Mouse (Mus musculus): Measurements from ENCODE around the gene 2310022A10Rik. TPM values are rescaled to one million over a fixed set of nuclear protein-coding genes. Genes with fewer than 3 reads are reported as not detected.

2310022A10Rik gene
- total and polyA plus RNA-seq, 3 experiments: 7.2 to 30.7 (median 7.8) TPM

DNA sequence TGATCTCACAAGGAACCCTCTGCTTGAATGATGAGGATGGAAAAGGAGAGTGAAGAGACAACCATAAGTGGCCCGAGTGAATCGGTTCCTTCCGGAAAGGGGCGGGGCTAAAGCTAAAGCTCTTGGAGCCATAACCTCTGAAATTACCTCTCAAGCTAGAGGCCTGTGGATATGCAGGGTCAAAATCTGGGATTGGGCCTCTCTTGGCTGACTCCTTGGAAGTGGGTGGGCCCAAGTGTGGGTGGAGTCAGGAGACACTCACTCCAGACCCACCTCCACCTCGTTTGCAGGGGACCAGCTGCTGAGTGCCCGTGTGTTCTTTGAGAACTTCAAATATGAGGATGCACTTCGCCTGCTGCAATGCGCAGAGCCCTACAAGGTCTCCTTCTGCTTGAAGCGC is 38.1 kb upstream of the 2310022A10Rik start:
- DNase-seq (ENCODE audit: extremely low read depth): no peak
- H3K27me3 ChIP-seq (replicated peaks): peaks cover 22% of the 10 kb centered on the region
- no peak overlapping the region for H3K4me2 ChIP-seq (ENCODE audit: insufficient read depth, low read depth, poor library complexity, severe bottlenecking)
- dilution Hi-C loops (cut with MboI; ENCODE audit: extremely low pct_ligation_motif_present, extremely low pct_unique_long_range_greater_than_20kb, low sequenced_read_pairs) (no loop called here), in situ Hi-C loops (cut with MboI; ENCODE audit: low pct_ligation_motif_present, low pct_unique_long_range_greater_than_20kb, low sequenced_read_pairs) (no loop called here)
- no peaks in the 10 kb centered on the region for H3K36me3 ChIP-seq (replicated peaks in 1 of 2; ENCODE audit: control insufficient read depth in 1 of 2, insufficient read depth in 1 of 2, low read length in 1 of 2)
- H3K4me1 ChIP-seq (ENCODE audit: control insufficient read depth in 1 of 2, insufficient read depth in 2 of 2): no peaks in the 10 kb centered on the region
- TF ChIP-seq NRF1 (IDR thresholded peaks at IDR 0.05; ENCODE audit: low read depth, low read length) (no peak), POLR2AphosphoS2 (IDR thresholded peaks at IDR 0.05; ENCODE audit: low read depth, low read length) (no peak), JUND (conservative IDR thresholded peaks at IDR 0.05; ENCODE audit: low read depth, low read length) (no peak), MEF2A (IDR thresholded peaks at IDR 0.05; ENCODE audit: borderline replicate concordance, low read depth, low read length) (no peak), E2F4 (IDR thresholded peaks at IDR 0.05; ENCODE audit: insufficient replicate concordance, low read depth, low read length) (no peak), MXI1 (IDR thresholded peaks at IDR 0.05; ENCODE audit: low read depth, low read length) (no peak), SIN3A (IDR thresholded peaks at IDR 0.05; ENCODE audit: low read length) (no peak), MAZ (IDR thresholded peaks at IDR 0.05; ENCODE audit: low read depth, low read length) (no peak), POLR2A (IDR thresholded peaks at IDR 0.05; ENCODE audit: low read depth, low read length) (no peak), MAFK (IDR thresholded peaks at IDR 0.05; ENCODE audit: insufficient replicate concordance, low read length) (no peak), SMC3 (IDR thresholded peaks at IDR 0.05; ENCODE audit: low read depth, low read length) (no peak), ZC3H11A (IDR thresholded peaks at IDR 0.05; ENCODE audit: low read depth, low read length) (no peak), HCFC1 (IDR thresholded peaks at IDR 0.05; ENCODE audit: low read depth, low read length) (no peak)
- H3K27ac ChIP-seq (ENCODE audit: insufficient read depth, low read depth): no peak overlapping the region
- peaks cover 9% of the 10 kb centered on the region for H3K9me3 ChIP-seq (replicated peaks; ENCODE audit: low read length)
- no peak overlapping the region for H3K9ac ChIP-seq (ENCODE audit: insufficient read depth, low read depth)
- H3K4me3 ChIP-seq (replicated peaks in 1 of 3; ENCODE audit: low read depth in 2 of 3, low read length in 2 of 3, poor library complexity in 1 of 3): no peak overlapping the region
- no peaks in the 10 kb centered on the region for H3K79me2 ChIP-seq (replicated peaks; ENCODE audit: control insufficient read depth, extremely low read depth, insufficient read depth, poor library complexity, severe bottlenecking)

DNA sequence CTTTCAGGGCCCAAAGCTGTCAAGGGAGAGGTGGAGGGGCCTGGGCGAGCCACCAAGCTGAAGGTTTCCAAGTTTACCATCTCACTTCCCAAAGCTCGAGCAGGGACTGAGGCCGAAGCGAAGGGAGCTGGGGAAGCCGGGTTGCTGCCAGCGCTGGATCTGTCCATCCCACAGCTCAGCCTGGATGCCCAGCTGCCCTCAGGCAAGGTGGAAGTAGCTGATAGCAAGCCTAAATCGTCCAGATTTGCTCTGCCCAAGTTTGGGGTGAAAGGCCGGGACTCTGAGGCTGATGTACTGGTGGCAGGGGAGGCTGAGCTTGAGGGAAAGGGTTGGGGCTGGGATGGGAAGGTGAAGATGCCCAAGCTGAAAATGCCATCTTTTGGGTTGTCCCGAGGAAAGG is 34.7 kb upstream of the 2310022A10Rik start:
- no peak overlapping the region for H3K27ac ChIP-seq (ENCODE audit: insufficient read depth, low read depth)
- H3K27me3 ChIP-seq (replicated peaks): peaks cover 22% of the 10 kb centered on the region
- no peak overlapping the region for H3K9ac ChIP-seq (ENCODE audit: insufficient read depth, low read depth)
- H3K4me1 ChIP-seq (ENCODE audit: control insufficient read depth in 1 of 2, insufficient read depth in 2 of 2): no peaks in the 10 kb centered on the region
- H3K4me3 ChIP-seq (replicated peaks in 1 of 3; ENCODE audit: low read depth in 2 of 3, low read length in 2 of 3, poor library complexity in 1 of 3): no peak overlapping the region
- H3K4me2 ChIP-seq (ENCODE audit: insufficient read depth, low read depth, poor library complexity, severe bottlenecking): no peak overlapping the region
- H3K36me3 ChIP-seq (replicated peaks in 1 of 2; ENCODE audit: control insufficient read depth in 1 of 2, insufficient read depth in 1 of 2, low read length in 1 of 2): no peaks in the 10 kb centered on the region
- no peak for DNase-seq (ENCODE audit: extremely low read depth)
- no peaks in the 10 kb centered on the region for H3K79me2 ChIP-seq (replicated peaks; ENCODE audit: control insufficient read depth, extremely low read depth, insufficient read depth, poor library complexity, severe bottlenecking)
- dilution Hi-C loops (cut with MboI; ENCODE audit: extremely low pct_ligation_motif_present, extremely low pct_unique_long_range_greater_than_20kb, low sequenced_read_pairs): no loop called here
- in situ Hi-C loops (cut with MboI; ENCODE audit: low pct_ligation_motif_present, low pct_unique_long_range_greater_than_20kb, low sequenced_read_pairs): no loop called here
- peaks cover 12% of the 10 kb centered on the region for H3K9me3 ChIP-seq (replicated peaks; ENCODE audit: low read length)
- TF ChIP-seq IRF4 (IDR thresholded peaks at IDR 0.05; ENCODE audit: low read depth, low read length): no peak
- no peak for TF ChIP-seq HCFC1 (IDR thresholded peaks at IDR 0.05; ENCODE audit: low read depth, low read length)
- TF ChIP-seq BHLHE40 (IDR thresholded peaks at IDR 0.05; ENCODE audit: low read depth, low read length): no peak
- TF ChIP-seq SMC3 (IDR thresholded peaks at IDR 0.05; ENCODE audit: low read depth, low read length): no peak
- no peak for TF ChIP-seq MEF2A (IDR thresholded peaks at IDR 0.05; ENCODE audit: borderline replicate concordance, low read depth, low read length)
- no peak for TF ChIP-seq RAD21 (IDR thresholded peaks at IDR 0.05; ENCODE audit: low read depth, low read length)
- TF ChIP-seq TCF12 (IDR thresholded peaks at IDR 0.05; ENCODE audit: low read depth, low read length): no peak
- no peak for TF ChIP-seq MXI1 (IDR thresholded peaks at IDR 0.05; ENCODE audit: low read depth, low read length)
- no peak for TF ChIP-seq ELF1 (IDR thresholded peaks at IDR 0.05; ENCODE audit: low read depth, low read length)
- TF ChIP-seq RCOR1 (conservative IDR thresholded peaks at IDR 0.05; ENCODE audit: low read depth, low read length): no peak
- no peak for TF ChIP-seq TBP (conservative IDR thresholded peaks at IDR 0.05; ENCODE audit: low read depth, low read length)
- no peak for TF ChIP-seq ZMIZ1 (IDR thresholded peaks at IDR 0.05; ENCODE audit: low read depth, low read length)
- TF ChIP-seq JUN (IDR thresholded peaks at IDR 0.05; ENCODE audit: insufficient read depth, low read depth, low read length): no peak
- TF ChIP-seq UBTF (IDR thresholded peaks at IDR 0.05; ENCODE audit: low read depth, low read length): no peak

Data from CH12.LX (cell line).